Mouse (Mus musculus) erythroblast, adult 5-6 weeks (primary cell): Measurements from ENCODE around the gene Srgn. TPM values are rescaled to one million over a fixed set of nuclear protein-coding genes. Genes with fewer than 3 reads are reported as not detected.
"Not testable (repeated sequence)": the region's sequence is repeated elsewhere in the genome, so short reads cannot be mapped to it uniquely, and the experiment has no call there.

ENCODE experiments used
- ATAC-seq: replicated peaks from 2 replicates; pipeline ENCODE4 v1.8.0; 2016; ENCODE audit warnings: moderate number of reproducible peaks, mild to moderate bottlenecking, moderate TSS enrichment, inconsistent platforms; ENCODE audit not compliant: poor library complexity, low FRiP score, severe bottlenecking
- total RNA-seq, 2 experiments: library from RNA; stranded (forward) in 1 of 2; stranded (reverse) in 1 of 2; fragments of 150-400 nt in 1 of 2; fragments of 200-764, 138-1000 nt in 1 of 2; gene quantifications; 2 replicates each; pipeline versions ENCODE4 v1.2.3 to v1.2.4; 2015 to 2017; ENCODE audit warnings: low replicate concordance in 2 of 2

The Srgn gene
- total RNA-seq, 2 experiments from 2014 or later = 417 to 861 TPM

DNA sequence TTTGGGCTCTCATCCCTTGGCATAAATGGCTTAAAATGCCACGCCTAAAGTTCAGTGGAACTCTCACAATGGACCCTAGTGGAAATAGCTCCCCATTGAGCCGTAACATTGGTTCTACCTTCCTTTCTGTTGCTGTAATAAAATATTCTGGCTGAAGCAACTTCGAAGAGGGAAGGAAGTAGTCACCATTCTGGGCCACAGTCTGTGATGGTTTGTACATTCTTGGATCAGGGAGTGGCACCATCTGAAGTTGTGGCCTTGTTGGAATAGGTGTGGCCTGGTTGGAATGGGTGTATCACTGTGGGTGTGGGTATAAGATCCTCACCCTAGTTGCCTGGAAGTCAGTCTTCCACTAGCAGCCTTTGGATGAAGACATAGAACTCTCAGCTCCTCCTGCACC lies 35.6 kb downstream of the Srgn start:
- ATAC-seq = not testable (repeated sequence)

DNA sequence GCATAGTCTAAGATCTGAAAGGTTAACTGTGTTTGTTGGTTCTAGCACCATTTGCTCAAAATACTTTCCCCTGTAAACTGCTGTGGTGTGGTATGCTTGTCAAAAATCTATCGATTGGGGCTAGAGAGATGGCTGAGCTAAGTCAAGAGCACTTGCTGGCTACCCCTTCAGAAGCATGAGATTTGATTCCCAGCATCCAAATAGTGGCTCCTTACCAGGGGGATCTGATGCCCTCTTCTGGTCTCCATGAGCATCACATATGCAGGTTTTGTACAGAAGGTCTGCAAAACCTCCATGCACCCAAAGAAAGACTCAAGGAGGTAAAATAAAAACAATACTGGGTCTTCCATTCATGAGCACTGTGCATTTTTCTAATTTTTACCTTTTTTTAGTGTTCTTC lies 39.0 kb downstream of the Srgn start:
- ATAC-seq = no peak

- peak; percentile 85 for ATAC-seq
Measured at GRCm38 (mm10) chr10:62486618-62487415, 40.4 kb downstream of the Srgn start, which contains the start of gene Vps26a. TSS of gene Vps26a (minus strand) at chr10:62486805.

GRCm38 (mm10) chr10:62485878-62486582 lies 41.2 kb downstream of the Srgn start:
- peak; percentile 53 for ATAC-seq

GRCm38 (mm10) chr10:62481108-62481852 lies 46.0 kb downstream of the Srgn start:
- ATAC-seq = no peak

GRCm38 (mm10) chr10:62476980-62477379 lies 50.3 kb downstream of the Srgn start:
- no peak for ATAC-seq

GRCm38 (mm10) chr10:62474944-62475343 lies 52.3 kb downstream of the Srgn start:
- ATAC-seq = no peak

DNA sequence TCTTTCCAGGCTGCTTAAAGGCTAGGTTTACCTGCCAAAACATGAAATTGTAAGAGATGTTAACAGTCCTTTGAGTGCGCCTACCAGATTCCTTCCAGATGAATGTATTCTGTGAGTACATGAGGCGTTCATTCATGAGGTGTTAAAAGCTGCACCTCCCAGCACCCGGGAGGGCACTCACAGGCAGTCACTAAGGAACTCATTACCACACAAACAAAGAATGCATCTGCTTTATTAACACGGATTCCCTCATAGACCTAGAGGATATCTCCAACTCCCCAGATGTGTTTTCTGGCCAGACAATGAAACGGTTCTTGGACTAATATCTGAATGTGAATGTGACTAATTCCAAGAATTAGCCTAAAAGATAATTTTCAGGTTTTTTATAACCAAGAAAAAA lies 56.1 kb downstream of the Srgn start:
- no peak for ATAC-seq

DNA sequence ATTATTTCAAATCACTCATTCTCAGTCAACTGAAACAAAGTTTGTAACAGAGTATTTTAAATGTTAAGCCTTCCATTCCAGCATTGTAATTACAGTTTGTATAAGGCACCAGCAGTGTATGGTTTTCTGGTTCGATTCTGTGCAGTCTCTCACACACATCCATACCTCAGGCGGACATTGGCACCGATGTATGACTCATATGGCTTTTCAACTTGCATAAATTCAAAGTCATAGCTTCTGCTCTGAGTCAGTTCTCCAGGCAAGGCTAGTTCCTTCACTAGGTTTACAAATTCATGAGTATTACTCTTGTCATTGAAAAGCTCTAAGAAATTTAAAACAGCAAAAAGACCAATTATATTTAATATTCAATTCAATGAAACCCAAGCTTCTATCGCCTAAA lies 57.5 kb downstream of the Srgn start:
- ATAC-seq = no peak

DNA sequence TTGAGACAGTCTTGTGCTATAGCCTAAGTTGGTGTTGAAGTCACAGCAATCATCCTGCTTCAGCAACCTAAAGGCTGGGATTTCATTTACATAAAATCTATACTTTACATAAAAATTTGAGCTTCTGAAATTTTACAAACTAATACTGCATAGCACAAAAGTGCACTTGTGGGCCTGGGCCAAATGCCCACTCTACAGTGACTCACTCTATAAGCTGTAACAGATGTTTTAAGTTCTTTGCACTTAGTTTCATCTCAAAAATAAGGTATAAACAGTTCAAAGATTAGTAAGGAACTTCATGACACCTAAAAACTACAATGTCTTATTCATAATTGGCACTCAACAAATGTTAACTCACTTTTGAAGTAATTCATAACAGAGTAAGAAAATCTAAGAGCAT lies 65.9 kb downstream of the Srgn start:
- ATAC-seq = no peak

- not testable (repeated sequence) for ATAC-seq
Measured at GRCm38 (mm10) chr10:62452001-62452400, 75.2 kb downstream of the Srgn start.

- no peak for ATAC-seq
Measured at GRCm38 (mm10) chr10:62450280-62450640, 77.0 kb downstream of the Srgn start.

- ATAC-seq = peak; percentile 87
Measured at GRCm38 (mm10) chr10:62449364-62450279, 77.6 kb downstream of the Srgn start, which contains the start of the genes 4930507D05Rik and Supv3l1. TSS of gene 4930507D05Rik (plus strand) at chr10:62449489. TSS of gene Supv3l1 (minus strand) at chr10:62449738.

Other genes starting within 250 kb of the Srgn start
- gene Hk1, start 147.5 kb downstream of the Srgn start, total RNA-seq (2015; ENCODE audit: low replicate concordance) = 35.5 and 52.0 TPM in 2 replicates
- 105 and 158 TPM in 2 replicates for gene Hk1, start 147.5 kb downstream of the Srgn start, total RNA-seq (2017; ENCODE audit: low replicate concordance)
- 0.58 TPM in 1 of 2 replicates, not detected in the other for gene Hkdc1, start 105.0 kb downstream of the Srgn start, total RNA-seq (2015; ENCODE audit: low replicate concordance)
- 0.70 TPM in 1 of 2 replicates, not detected in the other for gene Hkdc1, start 105.0 kb downstream of the Srgn start, total RNA-seq (2017; ENCODE audit: low replicate concordance)
- gene 4930507D05Rik, start 78.0 kb downstream of the Srgn start, total RNA-seq (2015; ENCODE audit: low replicate concordance) = not detected in 2 replicates
- gene 4930507D05Rik, start 78.0 kb downstream of the Srgn start, total RNA-seq (2017; ENCODE audit: low replicate concordance) = not detected in 2 replicates
- gene Supv3l1, start 77.7 kb downstream of the Srgn start, total RNA-seq (2015; ENCODE audit: low replicate concordance) = 9.4 and 9.8 TPM in 2 replicates
- 7.8 and 15.6 TPM in 2 replicates for gene Supv3l1, start 77.7 kb downstream of the Srgn start, total RNA-seq (2017; ENCODE audit: low replicate concordance)
- gene Vps26a, start 40.6 kb downstream of the Srgn start, total RNA-seq (2015; ENCODE audit: low replicate concordance) = 30.0 and 37.0 TPM in 2 replicates
- gene Vps26a, start 40.6 kb downstream of the Srgn start, total RNA-seq (2017; ENCODE audit: low replicate concordance) = 30.0 and 34.9 TPM in 2 replicates
- 7.3 and 16.1 TPM in 2 replicates for gene Kif1bp, start 51.0 kb upstream of the Srgn start, total RNA-seq (2015; ENCODE audit: low replicate concordance)
- gene Kif1bp, start 51.0 kb upstream of the Srgn start, total RNA-seq (2017; ENCODE audit: low replicate concordance) = 3.5 and 7.9 TPM in 2 replicates
- gene Ddx21, start 74.8 kb upstream of the Srgn start, total RNA-seq (2015; ENCODE audit: low replicate concordance) = 20.1 and 25.4 TPM in 2 replicates
- gene Ddx21, start 74.8 kb upstream of the Srgn start, total RNA-seq (2017; ENCODE audit: low replicate concordance) = 20.2 and 25.0 TPM in 2 replicates
- 38.0 and 41.0 TPM in 2 replicates for gene Ddx50, start 123.8 kb upstream of the Srgn start, total RNA-seq (2015; ENCODE audit: low replicate concordance)
- gene Ddx50, start 123.8 kb upstream of the Srgn start, total RNA-seq (2017; ENCODE audit: low replicate concordance) = 21.0 and 22.2 TPM in 2 replicates
- gene Stox1, start 198.7 kb upstream of the Srgn start, total RNA-seq (2015; ENCODE audit: low replicate concordance) = not detected in 2 replicates
- not detected in 2 replicates for gene Stox1, start 198.7 kb upstream of the Srgn start, total RNA-seq (2017; ENCODE audit: low replicate concordance)